Mouse (Mus musculus) myocyte (in vitro differentiated cells): ENCODE results near the gene Mdh1.

Source experiments
- E2F4 ChIP-seq: IDR thresholded peaks from one replicate; pipeline ENCODE4 v1.6.1; 2011; ENCODE audit warnings: mild to moderate bottlenecking, control low read depth, moderate library complexity; ENCODE audit not compliant: insufficient read depth
- MAX ChIP-seq: IDR thresholded peaks from one replicate; pipeline ENCODE4 v1.6.1; 2011; ENCODE audit warnings: low read depth, mild to moderate bottlenecking, control low read depth
- MYOD1 ChIP-seq, 3 experiments: IDR thresholded peaks; one replicate each; pipeline ENCODE4 v1.6.1; 2011; ENCODE audit warnings: control low read depth in 2 of 3, low read depth in 2 of 3, mild to moderate bottlenecking in 2 of 3, moderate library complexity in 1 of 3; ENCODE audit not compliant: insufficient read length in 2 of 3, control insufficient read depth in 1 of 3
- MYOG ChIP-seq, 3 experiments: IDR thresholded peaks; one replicate each; pipeline ENCODE4 v1.6.1; 2011; ENCODE audit warnings: control low read depth in 2 of 3, low read depth in 2 of 3, mild to moderate bottlenecking in 2 of 3; ENCODE audit not compliant: insufficient read length in 2 of 3, control insufficient read depth in 1 of 3, insufficient read depth in 1 of 3
- POLR2A ChIP-seq: IDR thresholded peaks from one replicate; pipeline ENCODE4 v1.6.1; 2011; ENCODE audit warnings: low read depth, mild to moderate bottlenecking, control low read depth, moderate library complexity; ENCODE audit not compliant: insufficient read length
- POLR2AphosphoS2 ChIP-seq: IDR thresholded peaks from one replicate; pipeline ENCODE4 v1.6.1; 2011; ENCODE audit warnings: low read depth, control low read depth; ENCODE audit not compliant: insufficient read length
- REST ChIP-seq: IDR thresholded peaks from one replicate; pipeline ENCODE4 v1.6.1; 2011; ENCODE audit warnings: mild to moderate bottlenecking, control low read depth, moderate library complexity; ENCODE audit not compliant: insufficient read depth, insufficient read length
- SRF ChIP-seq: IDR thresholded peaks from one replicate; pipeline ENCODE4 v1.6.1; 2011; ENCODE audit warnings: low read depth; ENCODE audit not compliant: control insufficient read depth, insufficient read length
- TCF12 ChIP-seq: IDR thresholded peaks from one replicate; pipeline ENCODE4 v1.6.1; 2011; ENCODE audit warnings: mild to moderate bottlenecking, control low read depth; ENCODE audit not compliant: poor library complexity, insufficient read depth, severe bottlenecking
- TCF3 ChIP-seq: IDR thresholded peaks from one replicate; pipeline ENCODE4 v1.6.1; 2011; ENCODE audit warnings: low read depth, control low read depth; ENCODE audit not compliant: insufficient read length
- USF1 ChIP-seq: IDR thresholded peaks from one replicate; pipeline ENCODE4 v1.6.1; 2011; ENCODE audit warnings: low read depth, mild to moderate bottlenecking, control low read depth, moderate library complexity

DNA sequence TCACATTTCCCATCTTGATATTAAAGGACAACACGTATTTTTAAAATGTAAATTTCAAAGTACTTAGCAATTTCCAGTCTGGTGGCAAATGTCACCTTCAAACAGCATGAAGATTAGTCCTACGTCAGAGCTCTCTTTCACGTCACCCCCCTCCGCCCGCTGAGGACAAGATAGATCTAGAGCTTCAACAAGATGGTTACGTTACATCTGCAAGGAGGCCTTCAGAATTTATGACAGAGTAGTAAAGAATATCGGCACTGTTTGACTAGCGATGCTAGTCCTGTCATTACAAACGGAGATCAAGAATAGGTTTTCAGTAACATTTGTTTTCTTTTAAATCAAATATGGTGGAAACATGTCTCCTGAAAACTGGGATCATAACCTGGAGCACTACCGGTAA is 1.2 kb downstream of the Mdh1 start:
- TF ChIP-seq USF1 (no peak), SRF (no peak), POLR2A (no peak), MYOD1 (IDR thresholded peaks at IDR 0.05; ENCODE audit: control insufficient read depth in 1 of 3, insufficient read length in 2 of 3, low read depth in 2 of 3) (no peak), MYOG (IDR thresholded peaks at IDR 0.05; ENCODE audit: control insufficient read depth in 1 of 3, insufficient read depth in 1 of 3, insufficient read length in 2 of 3, low read depth in 2 of 3) (no peak), E2F4 (no peak), MAX (no peak), TCF12 (no peak), POLR2AphosphoS2 (no peak), TCF3 (no peak), REST (no peak)
